Mouse (Mus musculus): ENCODE data around the gene Hcrtr2.

DNA sequence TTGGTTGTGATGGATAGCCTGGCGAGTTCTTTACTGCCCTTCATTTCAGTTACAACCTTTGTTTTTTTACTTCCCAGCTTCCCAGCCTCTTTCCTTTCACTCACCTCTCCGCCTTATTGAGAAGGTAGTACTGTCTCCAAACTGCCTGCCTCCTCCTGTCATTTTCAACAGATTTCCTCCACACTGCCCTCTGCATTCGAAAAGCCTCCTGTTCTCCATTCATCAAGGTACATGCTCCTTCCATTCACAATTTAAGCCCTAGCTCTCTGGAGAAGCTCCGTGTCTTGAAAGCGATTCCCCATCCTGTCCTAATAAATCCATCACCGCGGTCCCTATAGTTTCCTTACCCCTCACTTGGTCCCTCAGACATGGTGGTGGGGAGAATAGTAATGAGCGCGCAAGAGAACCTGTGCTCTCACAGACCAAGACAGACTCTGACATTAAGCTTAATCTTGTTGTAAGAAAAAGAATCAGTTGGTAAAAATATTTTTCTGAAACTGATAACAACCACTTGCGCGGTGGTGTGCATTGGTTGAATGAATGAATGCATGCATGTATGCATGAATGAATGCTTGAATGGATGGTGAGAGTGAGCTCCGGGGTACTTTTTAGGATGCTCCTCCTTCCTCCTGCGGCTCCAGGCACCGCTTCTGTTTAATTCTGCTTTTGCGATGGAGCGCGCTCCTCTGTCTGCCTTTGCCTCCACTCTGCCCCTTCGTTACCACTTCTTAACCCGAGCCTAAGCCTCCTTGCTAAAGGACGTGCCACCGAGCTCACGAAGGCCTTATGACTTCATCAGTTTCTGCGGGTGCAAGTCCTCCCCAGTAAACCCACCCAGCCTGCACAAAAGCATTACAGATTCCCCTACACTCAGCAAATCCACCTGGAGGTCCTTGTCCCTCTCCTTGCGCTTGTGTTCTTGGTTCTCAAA lies 1.3 kb downstream of the Hcrtr2 start:
- no peak for TF ChIP-seq CTCF (IDR thresholded peaks at IDR 0.05; ENCODE audit: borderline replicate concordance, control insufficient read depth, extremely low read depth, insufficient read depth, low read length, poor library complexity)
- TF ChIP-seq POLR2A (IDR thresholded peaks at IDR 0.05; ENCODE audit: control insufficient read depth, extremely low read depth, insufficient read depth, low read length, poor library complexity): no peak
